Mouse (Mus musculus): ENCODE measurements around the gene Kcna7. TPM values are rescaled to one million over a fixed set of nuclear protein-coding genes. Genes with fewer than 3 reads are reported as not detected.

Kcna7 gene
- polyA plus RNA-seq, 1 experiment from 2014 or later: not detected

DNA sequence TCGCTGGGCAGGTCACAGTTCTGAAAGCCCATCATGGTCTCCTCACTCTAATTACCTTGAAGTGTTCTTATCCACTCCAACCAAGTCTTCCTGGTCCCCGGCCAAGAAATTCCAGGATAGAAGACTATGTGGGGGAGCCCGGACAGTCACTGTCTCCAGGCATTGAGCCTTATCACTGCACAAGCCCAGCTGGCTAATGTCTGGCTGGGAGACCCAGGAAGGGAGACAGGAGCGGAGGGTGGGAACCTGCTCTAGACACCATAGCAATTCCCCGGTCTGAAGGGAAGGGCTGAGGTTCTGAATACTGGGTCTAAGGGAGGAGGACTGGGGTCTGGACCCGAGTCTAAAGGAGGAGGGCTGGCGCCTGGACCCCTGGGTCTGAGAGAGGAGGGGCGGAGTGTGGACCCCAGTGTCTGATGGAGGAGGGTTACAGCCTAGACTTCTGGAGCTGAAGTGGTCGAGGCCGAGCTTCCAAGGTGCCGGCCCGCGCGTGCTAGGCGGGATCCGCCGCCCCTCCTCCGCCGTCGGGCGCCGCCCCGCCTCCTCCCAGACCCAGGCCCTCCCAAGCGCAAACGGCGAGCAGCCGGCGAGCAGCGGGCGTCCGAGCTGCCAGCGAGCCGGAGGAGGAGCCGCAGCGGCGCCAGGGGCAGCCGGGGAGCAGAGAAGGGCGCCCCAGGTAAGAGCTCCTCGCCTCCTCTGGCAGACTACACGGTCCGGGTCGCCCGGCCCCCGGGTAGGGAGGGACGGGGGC, 7.8 kb downstream of the Kcna7 start, which contains the start of gene Ntf5:
Gene Ntf5, plus strand, starts transcription at position 583 of the 751 bp plus-strand sequence.
- Histone ChIP-seq H3K4me3 (ENCODE audit: low read depth, low read length) (peak within 1 kb of the TSS; percentile 52), H3K27ac (ENCODE audit: low read depth) (peak within 1 kb of the TSS; percentile 73), H3K9me3 (ENCODE audit: control insufficient read depth, low read length) (no peaks in the 10 kb centered on the region), H3K9ac (ENCODE audit: low read length) (peak within 1 kb of the TSS; percentile 59), H3K4me1 (replicated peaks; ENCODE audit: control insufficient read depth, insufficient read depth, low read length) (peaks cover 30% of the 10 kb centered on the region), H3K4me2 (ENCODE audit: low read length) (peak within 1 kb of the TSS; percentile 89), H3K27me3 (replicated peaks; ENCODE audit: control insufficient read depth, insufficient read depth, low read length) (peaks cover 73% of the 10 kb centered on the region), H3K36me3 (ENCODE audit: control insufficient read depth, insufficient read depth, low read length) (no peaks in the 10 kb centered on the region)
- under 1% methylated on average over 45 of the region's 45 CpGs for WGBS
- DNase-seq (ENCODE audit: low spot score) (peak; percentile 73), ATAC-seq (replicated peaks; ENCODE audit: low FRiP score, low TSS enrichment, low read depth) (peak; percentile 57)

DNA sequence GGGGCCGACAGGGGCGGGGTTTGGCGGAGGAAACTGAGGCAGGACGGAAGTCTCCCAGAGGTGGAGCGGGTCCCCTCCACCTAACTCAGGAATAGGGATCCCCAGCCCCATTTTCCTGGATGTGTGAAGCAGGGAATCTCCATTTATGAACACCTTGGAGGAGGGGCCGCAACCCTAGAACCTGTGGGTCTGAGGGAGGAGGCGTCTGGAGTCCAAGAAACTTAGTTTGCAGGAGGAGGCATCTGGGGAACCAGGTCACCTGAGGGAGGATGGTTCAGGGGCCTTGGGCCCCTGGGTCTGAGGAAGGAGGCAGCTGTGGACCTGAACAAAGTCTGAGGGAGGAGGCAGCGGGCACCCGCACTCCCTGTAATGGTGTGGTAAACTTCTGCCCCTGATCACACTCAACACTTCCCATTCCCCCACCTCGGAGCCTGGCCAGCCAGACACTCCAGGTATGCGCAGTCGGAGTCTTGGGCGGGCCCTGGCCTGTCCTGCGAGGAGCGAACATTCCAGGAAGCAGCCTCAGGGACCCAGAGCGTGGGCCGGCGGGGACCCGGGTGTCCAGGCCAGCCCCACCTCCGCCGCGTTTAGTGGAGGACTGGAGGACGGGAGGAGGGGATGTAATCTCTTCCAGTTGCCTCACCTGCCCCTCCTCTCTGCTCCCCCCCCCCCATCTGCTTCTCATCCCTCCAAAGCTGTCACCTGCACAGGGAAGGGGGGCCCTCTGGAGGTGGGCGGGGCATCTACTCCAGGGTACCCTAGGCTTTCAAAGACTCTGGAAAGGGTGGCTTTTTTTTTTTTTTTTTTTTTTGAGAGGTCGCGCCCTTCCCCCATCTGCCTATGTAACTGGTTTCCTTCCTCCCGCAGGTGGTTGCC, 8.6 kb downstream of the Kcna7 start:
- DNase-seq (ENCODE audit: low spot score) (peak; percentile 70), ATAC-seq (replicated peaks; ENCODE audit: low FRiP score, low TSS enrichment, low read depth) (peak; percentile 21; the same call in 1 of the 2 replicates)
- Histone ChIP-seq H3K27ac (ENCODE audit: low read depth) (peak overlapping the region; percentile 73), H3K4me2 (ENCODE audit: low read length) (peak overlapping the region; percentile 89), H3K4me1 (replicated peaks; ENCODE audit: control insufficient read depth, insufficient read depth, low read length) (peaks cover 35% of the 10 kb centered on the region), H3K9ac (ENCODE audit: low read length) (peak overlapping the region; percentile 59), H3K36me3 (ENCODE audit: control insufficient read depth, insufficient read depth, low read length) (no peaks in the 10 kb centered on the region), H3K27me3 (replicated peaks; ENCODE audit: control insufficient read depth, insufficient read depth, low read length) (peaks cover 64% of the 10 kb centered on the region), H3K9me3 (ENCODE audit: control insufficient read depth, low read length) (no peaks in the 10 kb centered on the region), H3K4me3 (ENCODE audit: low read depth, low read length) (peak overlapping the region; percentile 52)
- WGBS: 1% methylated on average over 27 of the region's 27 CpGs

DNA sequence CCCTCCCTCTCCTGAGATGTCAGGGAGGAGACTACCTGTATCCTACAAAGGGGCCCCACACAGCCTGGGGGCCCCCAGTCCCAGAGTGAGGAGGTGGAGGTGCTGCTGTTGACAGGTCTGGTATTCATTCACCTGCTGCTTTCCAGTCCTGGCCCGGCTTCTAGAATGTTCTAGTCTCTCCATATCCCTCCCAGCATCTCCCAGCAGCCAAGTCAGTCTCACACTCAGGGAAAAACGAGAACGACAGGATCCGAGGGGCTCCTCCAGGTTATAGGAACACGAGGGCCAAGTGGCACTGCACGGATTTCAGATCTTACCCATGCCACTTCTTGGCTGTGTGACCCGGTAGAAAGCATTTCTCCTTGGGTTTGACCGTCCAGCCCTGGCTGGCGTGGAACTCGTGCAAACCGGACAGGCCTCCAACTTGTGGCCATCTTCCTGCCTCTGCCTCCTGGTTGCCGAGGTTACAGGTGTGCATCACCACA, 9.3 kb downstream of the Kcna7 start:
- Histone ChIP-seq H3K4me3 (ENCODE audit: low read depth, low read length) (no peak overlapping the region), H3K9me3 (ENCODE audit: control insufficient read depth, low read length) (no peaks in the 10 kb centered on the region), H3K4me1 (replicated peaks; ENCODE audit: control insufficient read depth, insufficient read depth, low read length) (peaks cover 35% of the 10 kb centered on the region), H3K27me3 (replicated peaks; ENCODE audit: control insufficient read depth, insufficient read depth, low read length) (peaks cover 60% of the 10 kb centered on the region), H3K36me3 (ENCODE audit: control insufficient read depth, insufficient read depth, low read length) (no peaks in the 10 kb centered on the region), H3K4me2 (ENCODE audit: low read length) (no peak overlapping the region; the same call in 1 of the 2 replicates), H3K27ac (ENCODE audit: low read depth) (no peak overlapping the region), H3K9ac (ENCODE audit: low read length) (no peak overlapping the region)
- WGBS: 51% methylated on average over 12 of the region's 12 CpGs
- no peak for ATAC-seq (replicated peaks; ENCODE audit: low FRiP score, low TSS enrichment, low read depth)
- peak; percentile 59 for DNase-seq (ENCODE audit: low spot score)

DNA sequence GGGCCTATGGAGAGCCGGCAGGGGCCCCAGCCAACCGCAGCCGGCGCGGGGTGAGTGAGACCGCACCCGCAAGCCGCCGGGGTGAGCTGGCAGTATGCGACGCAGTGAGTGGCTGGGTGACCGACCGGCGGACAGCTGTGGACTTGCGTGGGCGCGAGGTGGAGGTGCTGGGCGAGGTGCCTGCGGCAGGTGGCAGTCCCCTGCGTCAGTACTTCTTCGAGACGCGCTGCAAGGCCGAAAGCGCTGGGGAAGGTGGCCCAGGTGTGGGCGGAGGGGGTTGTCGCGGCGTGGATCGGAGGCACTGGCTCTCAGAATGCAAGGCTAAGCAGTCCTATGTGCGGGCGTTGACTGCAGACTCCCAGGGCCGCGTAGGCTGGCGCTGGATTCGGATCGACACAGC, 10.2 kb downstream of the Kcna7 start:
- Histone ChIP-seq H3K27me3 (replicated peaks; ENCODE audit: control insufficient read depth, insufficient read depth, low read length) (peaks cover 52% of the 10 kb centered on the region), H3K4me1 (replicated peaks; ENCODE audit: control insufficient read depth, insufficient read depth, low read length) (peaks cover 39% of the 10 kb centered on the region), H3K4me3 (ENCODE audit: low read depth, low read length) (no peak overlapping the region), H3K9me3 (ENCODE audit: control insufficient read depth, low read length) (no peaks in the 10 kb centered on the region), H3K36me3 (ENCODE audit: control insufficient read depth, insufficient read depth, low read length) (no peaks in the 10 kb centered on the region), H3K4me2 (ENCODE audit: low read length) (peak overlapping the region; percentile 34), H3K27ac (ENCODE audit: low read depth) (no peak overlapping the region), H3K9ac (ENCODE audit: low read length) (no peak overlapping the region)
- WGBS: 27% methylated on average over 37 of the region's 37 CpGs
- DNase-seq (ENCODE audit: low spot score): no peak
- ATAC-seq (replicated peaks; ENCODE audit: low FRiP score, low TSS enrichment, low read depth): no peak

DNA sequence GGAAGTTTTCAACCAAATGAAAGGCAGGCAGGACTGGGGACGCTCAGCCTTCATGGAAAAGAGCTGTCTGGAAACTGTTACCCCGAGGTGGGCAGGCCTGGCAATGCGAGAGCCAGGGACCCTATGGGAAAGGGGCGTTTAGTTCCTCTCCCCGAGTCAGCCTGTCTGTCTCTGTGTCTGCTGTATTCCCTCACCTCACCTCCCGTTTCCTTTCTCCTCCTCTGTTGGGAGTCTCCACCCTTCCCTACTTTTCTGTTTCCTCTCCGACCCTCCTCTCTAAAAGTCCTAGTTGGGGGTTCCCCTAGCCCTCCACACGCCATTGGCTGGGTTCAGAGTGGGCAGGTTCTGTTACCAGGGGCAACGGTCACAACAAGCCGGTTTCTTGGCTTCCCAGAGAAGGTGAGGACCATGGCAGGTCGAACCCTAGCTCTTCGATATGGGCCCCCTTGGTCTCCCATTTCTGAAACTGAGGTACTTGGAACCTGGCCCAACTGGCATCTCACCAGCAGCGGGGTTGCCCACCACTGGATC, 12.6 kb downstream of the Kcna7 start:
- Histone ChIP-seq H3K9ac (ENCODE audit: low read length) (no peak overlapping the region; the same call in 1 of the 2 replicates), H3K27me3 (replicated peaks; ENCODE audit: control insufficient read depth, insufficient read depth, low read length) (peaks cover 34% of the 10 kb centered on the region), H3K9me3 (ENCODE audit: control insufficient read depth, low read length) (no peaks in the 10 kb centered on the region), H3K27ac (ENCODE audit: low read depth) (peak overlapping the region; percentile 34), H3K36me3 (ENCODE audit: control insufficient read depth, insufficient read depth, low read length) (peaks cover 20% of the 10 kb centered on the region), H3K4me2 (ENCODE audit: low read length) (peak overlapping the region; percentile 40), H3K4me3 (ENCODE audit: low read depth, low read length) (no peak overlapping the region), H3K4me1 (replicated peaks; ENCODE audit: control insufficient read depth, insufficient read depth, low read length) (peaks cover 41% of the 10 kb centered on the region)
- ATAC-seq (replicated peaks; ENCODE audit: low FRiP score, low TSS enrichment, low read depth): peak; percentile 28; the same call in 1 of the 2 replicates
- WGBS: 9% methylated on average over 13 of the region's 13 CpGs
- DNase-seq (ENCODE audit: low spot score): peak; percentile 63

DNA sequence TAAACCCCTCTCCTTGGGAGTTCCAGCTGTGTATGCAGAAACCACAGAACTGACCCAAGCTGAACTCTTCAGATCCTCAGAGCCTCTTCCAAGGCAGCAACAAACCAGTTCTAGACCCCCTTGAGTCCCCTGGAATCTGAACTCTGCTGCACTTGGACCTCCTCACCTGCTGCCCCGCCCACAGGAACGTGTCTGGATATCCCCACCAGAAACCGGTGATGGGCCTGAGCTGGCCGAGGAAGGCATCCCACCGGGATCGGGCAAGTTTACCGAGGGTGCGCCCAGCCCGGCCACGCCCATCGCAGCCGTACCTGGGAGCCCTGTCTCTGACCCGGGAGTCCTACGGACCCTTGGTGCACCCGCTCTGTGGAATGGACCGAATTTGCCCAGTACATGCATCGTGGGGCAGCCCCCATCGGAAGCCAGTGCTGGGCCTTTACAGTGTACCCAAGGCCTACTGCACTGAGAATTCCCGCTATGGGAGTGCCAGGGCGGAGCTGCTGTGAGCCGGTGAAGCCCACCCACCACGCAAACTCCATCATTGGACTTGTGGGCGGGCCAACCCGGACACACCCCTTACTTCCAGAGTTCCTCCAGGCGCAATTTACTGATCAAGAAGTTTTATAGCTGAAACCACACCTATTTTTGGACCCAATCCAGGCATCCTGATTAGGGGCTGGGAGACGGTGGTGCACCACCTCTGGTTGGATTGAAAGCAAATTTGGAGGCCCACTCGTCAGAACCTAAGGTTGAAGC, 14.6 kb downstream of the Kcna7 start:
- no peak overlapping the region for H3K4me3 ChIP-seq (ENCODE audit: low read depth, low read length)
- no peaks in the 10 kb centered on the region for H3K9me3 ChIP-seq (ENCODE audit: control insufficient read depth, low read length)
- 11% methylated on average over 27 of the region's 27 CpGs for WGBS
- H3K4me2 ChIP-seq (ENCODE audit: low read length): peak overlapping the region; percentile 16; the same call in 1 of the 2 replicates
- DNase-seq (ENCODE audit: low spot score) (peak; percentile 64), ATAC-seq (replicated peaks; ENCODE audit: low FRiP score, low TSS enrichment, low read depth) (0 out of 2 replicates have a peak, but pooled peaks have one; percentile 14)
- no peak overlapping the region for H3K9ac ChIP-seq (ENCODE audit: low read length)
- peaks cover 19% of the 10 kb centered on the region for H3K27me3 ChIP-seq (replicated peaks; ENCODE audit: control insufficient read depth, insufficient read depth, low read length)
- H3K36me3 ChIP-seq (ENCODE audit: control insufficient read depth, insufficient read depth, low read length): peaks cover 40% of the 10 kb centered on the region
- peaks cover 34% of the 10 kb centered on the region for H3K4me1 ChIP-seq (replicated peaks; ENCODE audit: control insufficient read depth, insufficient read depth, low read length)
- H3K27ac ChIP-seq (ENCODE audit: low read depth): no peak overlapping the region

DNA sequence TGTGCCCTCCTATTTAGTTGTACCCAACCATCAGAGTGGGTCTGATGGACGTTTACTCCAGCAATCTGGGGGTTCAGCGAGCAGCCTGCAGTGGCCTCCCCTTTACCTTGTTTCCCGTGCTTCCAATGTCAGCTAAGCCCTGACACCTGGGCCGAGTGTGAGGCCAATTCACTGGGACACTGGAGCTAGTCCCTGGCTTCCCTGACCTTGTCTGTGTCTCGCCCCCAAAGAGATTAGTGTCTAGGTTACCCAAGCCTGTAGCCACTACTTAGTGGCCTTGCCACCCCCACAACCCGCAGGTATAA, 15.1 kb downstream of the Kcna7 start, which contains the start of gene Lhb:
Gene Lhb, plus strand, starts transcription at position 206 of the 305 bp plus-strand sequence.
- Histone ChIP-seq H3K9ac (ENCODE audit: low read length) (no peak within 1 kb of the TSS), H3K36me3 (ENCODE audit: control insufficient read depth, insufficient read depth, low read length) (peaks cover 46% of the 10 kb centered on the region), H3K27ac (ENCODE audit: low read depth) (no peak within 1 kb of the TSS), H3K4me2 (ENCODE audit: low read length) (peak within 1 kb of the TSS; percentile 16; the same call in 1 of the 2 replicates), H3K27me3 (replicated peaks; ENCODE audit: control insufficient read depth, insufficient read depth, low read length) (peaks cover 14% of the 10 kb centered on the region), H3K9me3 (ENCODE audit: control insufficient read depth, low read length) (no peaks in the 10 kb centered on the region), H3K4me1 (replicated peaks; ENCODE audit: control insufficient read depth, insufficient read depth, low read length) (peaks cover 30% of the 10 kb centered on the region), H3K4me3 (ENCODE audit: low read depth, low read length) (no peak within 1 kb of the TSS)
- WGBS: 53% methylated on average over 6 of the region's 6 CpGs
- DNase-seq (ENCODE audit: low spot score): no peak
- ATAC-seq (replicated peaks; ENCODE audit: low FRiP score, low TSS enrichment, low read depth): no peak

DNA sequence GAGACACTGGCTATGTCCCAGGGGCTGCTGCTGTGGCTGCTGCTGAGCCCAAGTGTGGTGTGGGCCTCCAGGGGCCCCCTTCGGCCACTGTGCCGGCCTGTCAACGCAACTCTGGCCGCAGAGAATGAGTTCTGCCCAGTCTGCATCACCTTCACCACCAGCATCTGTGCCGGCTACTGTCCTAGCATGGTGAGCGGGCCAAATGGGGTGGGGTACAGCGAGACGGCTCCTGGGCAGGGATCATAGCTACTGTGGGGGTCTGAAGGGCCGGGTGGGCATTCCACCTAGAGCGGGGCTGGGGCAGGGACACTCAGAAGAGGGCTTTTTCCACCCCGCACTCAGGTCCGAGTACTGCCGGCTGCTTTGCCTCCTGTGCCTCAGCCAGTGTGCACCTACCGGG, 15.7 kb downstream of the Kcna7 start:
- Histone ChIP-seq H3K4me2 (ENCODE audit: low read length) (no peak overlapping the region), H3K9me3 (ENCODE audit: control insufficient read depth, low read length) (no peaks in the 10 kb centered on the region), H3K27ac (ENCODE audit: low read depth) (no peak overlapping the region), H3K4me3 (ENCODE audit: low read depth, low read length) (no peak overlapping the region), H3K4me1 (replicated peaks; ENCODE audit: control insufficient read depth, insufficient read depth, low read length) (peaks cover 30% of the 10 kb centered on the region), H3K27me3 (replicated peaks; ENCODE audit: control insufficient read depth, insufficient read depth, low read length) (peaks cover 8% of the 10 kb centered on the region; the same call in 1 of the 2 replicates), H3K9ac (ENCODE audit: low read length) (no peak overlapping the region), H3K36me3 (ENCODE audit: control insufficient read depth, insufficient read depth, low read length) (peaks cover 50% of the 10 kb centered on the region)
- DNase-seq (ENCODE audit: low spot score): no peak
- WGBS: 94% methylated on average over 14 of the region's 14 CpGs
- ATAC-seq (replicated peaks; ENCODE audit: low FRiP score, low TSS enrichment, low read depth): no peak
